Mouse (Mus musculus) C2C12 (cell line): ENCODE measurements around the gene Lats2.

ENCODE experiments used
- CTCF ChIP-seq: IDR thresholded peaks from one replicate; pipeline ENCODE4 v1.5.1; 2011; ENCODE audit not compliant: control insufficient read depth, insufficient read depth, insufficient read length
- FOSL1 ChIP-seq: IDR thresholded peaks from one replicate; pipeline ENCODE4 v1.8.0; 2011; ENCODE audit warnings: mild to moderate bottlenecking, low read length; ENCODE audit not compliant: poor library complexity, insufficient read depth, severe bottlenecking

DNA sequence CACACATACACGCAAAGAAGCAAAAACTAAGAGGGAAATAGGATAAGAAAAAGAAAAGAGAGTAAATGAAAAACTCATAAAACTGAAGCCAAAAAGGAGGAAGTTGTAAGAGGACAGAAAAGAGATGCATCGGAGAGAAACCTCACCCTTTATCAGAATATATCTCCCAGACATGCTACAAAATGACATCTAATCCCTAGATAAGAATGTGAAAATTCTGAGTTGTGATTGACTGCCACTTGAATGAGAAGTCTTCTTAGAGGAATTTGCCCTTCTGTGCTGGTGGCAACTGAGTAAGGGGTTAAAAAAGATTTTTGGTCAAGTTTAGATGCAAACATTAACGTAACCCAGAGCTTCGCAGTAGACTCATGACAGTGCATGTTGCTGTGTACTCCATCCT lies 112.0 kb downstream of the Lats2 start:
- TF ChIP-seq FOSL1, result no peak
- TF ChIP-seq CTCF, result no peak
